Mouse (Mus musculus) liver, embryonic 15.5 days (tissue): ENCODE results near the gene Psd4. TPM values are rescaled to one million over a fixed set of nuclear protein-coding genes. Genes with fewer than 3 reads are reported as not detected.

Experiments used
- ATAC-seq: fragments of 200-750 bp; cut with Nextera tagmentation; 2 replicates; pipeline ENCODE4 v1.8.0; 2017; ENCODE audit warnings: moderate number of reproducible peaks, mild to moderate bottlenecking, moderate library complexity; ENCODE audit not compliant: insufficient read depth
- H3K27ac ChIP-seq: fragments of 300-500 bp; sonication (generic); replicated peaks from 2 replicates; pipeline ENCODE4 v1.5.1; 2015; ENCODE audit warnings: mild to moderate bottlenecking, inconsistent platforms
- H3K27me3 ChIP-seq: fragments of 300-500 bp; sonication (generic); 2 replicates; pipeline ENCODE4 v1.6.1; 2015; ENCODE audit warnings: mild to moderate bottlenecking, inconsistent platforms
- H3K36me3 ChIP-seq: fragments of 300-500 bp; sonication (generic); replicated peaks from 2 replicates; pipeline ENCODE4 v1.6.1; 2015; ENCODE audit warnings: moderate library complexity, mild to moderate bottlenecking, inconsistent platforms
- H3K4me1 ChIP-seq: fragments of 300-500 bp; sonication (generic); replicated peaks from 2 replicates; pipeline ENCODE4 v1.6.1; 2015; ENCODE audit warnings: inconsistent platforms
- H3K4me2 ChIP-seq: fragments of 300-500 bp; sonication (generic); 2 replicates; pipeline ENCODE4 v1.6.1; 2015; ENCODE audit warnings: moderate library complexity, mild to moderate bottlenecking, inconsistent platforms
- H3K4me3 ChIP-seq: fragments of 300-500 bp; sonication (generic); replicated peaks from 2 replicates; pipeline ENCODE4 v1.5.1; 2015; ENCODE audit warnings: mild to moderate bottlenecking, inconsistent platforms
- H3K9ac ChIP-seq: fragments of 300-500 bp; sonication (generic); 2 replicates; pipeline ENCODE4 v1.6.1; 2015; ENCODE audit warnings: moderate library complexity, mild to moderate bottlenecking, inconsistent platforms
- H3K9me3 ChIP-seq: fragments of 300-500 bp; sonication (generic); replicated peaks from 2 replicates; pipeline ENCODE4 v1.6.1; 2016; ENCODE audit warnings: inconsistent platforms
- WGBS: fragments of 180-500 bp; shearing (Covaris S2); methylation state at CpG from one replicate; pipeline ENCODE4 v1.1.7; 2015; ENCODE audit warnings: mixed read lengths; ENCODE audit not compliant: insufficient replicate concordance; 5-methylcytosine and 5-hydroxymethylcytosine counted together
- polyA plus RNA-seq: library from polyadenylated mRNA; unstranded; fragments of >200 nt; fragmentation: Nextera tagmentation; extraction: Ambion mirVana; gene quantifications from 2 replicates; pipeline ENCODE4 v1.2.1, GENCODE M21; 2015

Psd4 gene
- polyA plus RNA-seq, 1 experiment from 2014 or later = 8.1 TPM

DNA sequence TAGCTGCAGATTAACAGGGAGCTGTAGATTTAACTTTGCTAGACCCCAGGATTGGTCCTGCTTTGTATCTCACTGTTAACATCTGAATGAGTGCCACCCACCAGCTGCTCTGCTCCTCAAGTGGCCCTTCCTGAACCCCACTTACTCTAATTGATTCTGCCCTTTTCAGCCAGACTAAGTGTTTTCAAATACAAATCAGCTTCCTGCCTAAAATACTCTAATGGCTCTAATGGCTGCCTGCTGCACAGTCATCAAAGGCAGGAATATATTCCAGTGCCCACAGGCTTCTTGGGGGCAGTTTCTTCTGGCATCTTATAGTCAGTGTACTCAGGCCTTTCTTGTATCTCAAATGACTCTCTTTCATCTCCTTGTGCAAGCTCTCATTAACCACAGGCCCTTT, 74.5 kb downstream of the Psd4 start:
- ATAC-seq = no peak
- no peaks in the 10 kb centered on the region for H3K36me3 ChIP-seq
- H3K9me3 ChIP-seq = no peaks in the 10 kb centered on the region
- H3K4me1 ChIP-seq = no peaks in the 10 kb centered on the region
- no peak overlapping the region for H3K4me3 ChIP-seq
- no peaks in the 10 kb centered on the region for H3K27me3 ChIP-seq
- no peak overlapping the region for H3K9ac ChIP-seq
- H3K4me2 ChIP-seq = no peak overlapping the region
- no peak overlapping the region for H3K27ac ChIP-seq

DNA sequence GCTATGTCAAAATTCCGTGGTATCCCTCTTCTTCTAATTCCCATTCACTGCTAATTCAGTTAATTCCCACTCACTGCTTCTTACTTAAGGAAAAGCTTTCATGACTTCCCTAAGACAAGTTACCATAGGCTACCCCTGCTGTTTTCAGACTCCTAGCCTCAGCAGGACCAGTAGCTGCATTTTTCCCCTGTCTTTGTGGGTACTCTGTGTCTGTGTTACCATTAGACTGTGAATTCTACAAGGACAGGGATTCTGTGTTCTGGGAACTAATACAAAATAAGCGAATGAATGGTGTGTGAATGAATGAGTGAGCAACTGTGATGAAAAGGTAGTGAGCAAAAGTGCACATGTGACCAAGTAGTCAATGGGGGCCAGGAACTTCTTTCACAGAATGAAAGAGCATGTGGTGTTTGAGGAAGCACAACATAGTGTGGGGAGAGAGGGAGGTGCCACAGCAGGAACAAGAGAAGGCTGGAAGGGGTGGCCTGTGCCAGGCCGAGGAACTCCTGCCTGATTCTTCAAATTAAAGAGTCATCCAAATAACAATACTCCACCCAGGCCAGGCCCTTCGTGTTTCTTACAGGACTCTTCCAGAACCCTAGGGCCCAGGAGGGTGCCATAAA, 75.0 kb downstream of the Psd4 start:
- ATAC-seq = no peak
- no peak overlapping the region for H3K4me3 ChIP-seq
- no peaks in the 10 kb centered on the region for H3K36me3 ChIP-seq
- no peak overlapping the region for H3K4me2 ChIP-seq
- H3K4me1 ChIP-seq = no peaks in the 10 kb centered on the region
- no peaks in the 10 kb centered on the region for H3K27me3 ChIP-seq
- no peak overlapping the region for H3K9ac ChIP-seq
- no peaks in the 10 kb centered on the region for H3K9me3 ChIP-seq
- WGBS = 35% methylated on average over 4 of the region's 4 CpGs
- H3K27ac ChIP-seq = no peak overlapping the region

DNA sequence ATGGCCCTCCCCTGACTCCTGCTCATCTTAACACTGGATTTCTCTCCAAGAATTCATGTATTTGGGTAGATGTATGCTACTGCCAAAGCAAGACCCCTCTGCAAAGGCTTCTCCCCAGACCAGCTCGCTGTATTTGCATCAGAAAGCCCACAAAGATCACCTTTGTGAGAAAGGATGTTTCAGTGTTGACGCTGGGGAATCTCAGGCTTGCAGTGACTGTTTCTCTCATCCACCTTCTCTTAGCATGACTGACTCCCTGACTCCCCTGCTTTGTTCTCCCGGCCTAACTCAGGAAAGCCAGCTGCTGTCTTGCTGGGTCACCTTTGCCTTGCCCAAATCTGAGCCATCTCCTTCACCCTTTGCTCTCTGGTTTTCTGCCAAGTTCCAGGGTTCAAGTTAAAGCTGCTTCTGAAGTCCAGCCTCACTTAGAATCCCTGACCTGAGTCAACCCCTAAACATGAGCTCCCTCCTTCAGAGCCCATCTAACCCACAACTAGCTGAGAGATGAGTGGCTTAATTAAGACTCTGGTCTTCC, 75.9 kb downstream of the Psd4 start:
- ATAC-seq = no peak
- Histone ChIP-seq H3K4me3 (no peak overlapping the region), H3K4me2 (no peak overlapping the region), H3K36me3 (no peaks in the 10 kb centered on the region), H3K9me3 (no peaks in the 10 kb centered on the region), H3K9ac (no peak overlapping the region), H3K27me3 (no peaks in the 10 kb centered on the region), H3K4me1 (no peaks in the 10 kb centered on the region), H3K27ac (no peak overlapping the region)
- 34% methylated on average over 3 of the region's 3 CpGs for WGBS

DNA sequence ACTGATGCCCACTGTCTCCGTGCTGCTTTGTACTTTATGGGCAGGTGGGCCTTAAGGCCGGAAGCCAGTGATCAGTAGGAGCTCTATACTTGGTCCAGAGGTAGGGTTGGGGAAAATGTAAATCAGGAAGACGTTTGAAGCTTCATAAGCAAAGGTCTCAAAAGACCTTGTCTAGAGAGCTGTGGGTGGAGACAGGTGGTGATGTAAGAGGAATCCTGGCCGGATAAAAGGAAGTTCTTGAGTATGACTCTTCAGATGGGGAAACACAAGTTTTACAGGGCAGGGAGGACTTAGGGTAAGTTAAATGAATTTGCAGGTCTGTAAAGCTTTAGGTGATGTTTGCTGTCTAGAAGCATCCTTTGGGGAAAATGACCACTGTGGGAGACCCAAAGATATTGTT, 81.7 kb downstream of the Psd4 start:
- H3K4me2 ChIP-seq = no peak overlapping the region
- ATAC-seq = no peak
- no peak overlapping the region for H3K4me3 ChIP-seq
- no peaks in the 10 kb centered on the region for H3K36me3 ChIP-seq
- H3K4me1 ChIP-seq = no peaks in the 10 kb centered on the region
- H3K27ac ChIP-seq = no peak overlapping the region
- no peak overlapping the region for H3K9ac ChIP-seq
- no peaks in the 10 kb centered on the region for H3K9me3 ChIP-seq
- WGBS = 40% methylated on average over 4 of the region's 4 CpGs
- no peaks in the 10 kb centered on the region for H3K27me3 ChIP-seq

DNA sequence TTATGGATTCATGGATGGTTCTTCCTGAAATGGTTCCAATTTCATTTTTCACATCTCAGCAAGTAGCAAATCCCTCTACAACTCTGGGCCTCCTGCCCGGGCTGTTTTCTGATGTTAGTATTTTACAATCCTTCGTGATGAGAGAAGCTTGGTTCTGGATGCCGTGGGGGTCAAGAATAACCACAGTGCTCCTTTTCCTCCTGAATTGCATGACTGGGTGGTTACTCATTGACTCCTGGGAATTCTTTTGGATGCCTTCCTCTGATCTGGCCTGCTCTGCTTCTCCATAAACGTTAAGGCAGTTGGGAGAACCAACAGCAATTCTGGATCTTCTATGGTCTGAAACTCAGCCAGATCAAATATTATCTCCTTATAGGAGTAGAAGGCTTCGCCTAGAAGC, 85.8 kb downstream of the Psd4 start:
- Histone ChIP-seq H3K9me3 (no peaks in the 10 kb centered on the region), H3K27ac (no peak overlapping the region), H3K4me1 (no peaks in the 10 kb centered on the region), H3K4me3 (no peak overlapping the region), H3K9ac (no peak overlapping the region), H3K36me3 (no peaks in the 10 kb centered on the region), H3K27me3 (no peaks in the 10 kb centered on the region), H3K4me2 (no peak overlapping the region)
- ATAC-seq = no peak
- 56% methylated on average over 5 of the region's 5 CpGs for WGBS

DNA sequence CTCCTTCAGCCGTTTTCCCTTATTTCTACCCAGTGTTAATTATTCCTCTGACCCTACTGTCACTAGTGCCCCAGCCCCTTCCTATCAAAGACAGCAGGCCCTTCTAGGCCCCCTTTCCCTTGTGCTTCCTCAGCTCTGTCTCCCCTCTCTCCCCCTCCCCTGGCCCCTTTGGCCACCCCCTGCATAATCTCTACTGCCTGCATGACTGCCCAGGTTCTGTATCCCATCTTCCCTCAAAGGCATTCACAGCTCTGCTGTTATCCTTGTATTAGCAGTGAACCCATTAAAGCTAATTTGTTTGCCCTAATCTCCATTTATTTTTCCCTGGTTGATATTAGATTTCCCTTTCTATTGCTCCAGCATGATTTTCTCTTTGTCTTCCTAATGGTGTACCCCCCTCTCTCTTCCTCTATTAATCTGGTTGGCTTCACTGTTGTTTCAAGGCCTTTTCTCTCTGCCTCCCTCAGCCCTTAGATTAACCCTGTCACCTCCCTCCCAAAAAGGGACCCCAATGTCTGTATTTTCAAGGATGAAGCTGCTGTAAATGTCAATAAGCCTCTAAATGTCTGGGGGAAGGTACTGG, 87.1 kb downstream of the Psd4 start:
- no peaks in the 10 kb centered on the region for H3K4me1 ChIP-seq
- no peak overlapping the region for H3K4me2 ChIP-seq
- H3K27me3 ChIP-seq = no peaks in the 10 kb centered on the region
- H3K9ac ChIP-seq = no peak overlapping the region
- no peak overlapping the region for H3K4me3 ChIP-seq
- H3K9me3 ChIP-seq = no peaks in the 10 kb centered on the region
- no peak overlapping the region for H3K27ac ChIP-seq
- ATAC-seq = no peak
- no peaks in the 10 kb centered on the region for H3K36me3 ChIP-seq
- 60% methylated on average over 1 of the region's 1 CpGs for WGBS

DNA sequence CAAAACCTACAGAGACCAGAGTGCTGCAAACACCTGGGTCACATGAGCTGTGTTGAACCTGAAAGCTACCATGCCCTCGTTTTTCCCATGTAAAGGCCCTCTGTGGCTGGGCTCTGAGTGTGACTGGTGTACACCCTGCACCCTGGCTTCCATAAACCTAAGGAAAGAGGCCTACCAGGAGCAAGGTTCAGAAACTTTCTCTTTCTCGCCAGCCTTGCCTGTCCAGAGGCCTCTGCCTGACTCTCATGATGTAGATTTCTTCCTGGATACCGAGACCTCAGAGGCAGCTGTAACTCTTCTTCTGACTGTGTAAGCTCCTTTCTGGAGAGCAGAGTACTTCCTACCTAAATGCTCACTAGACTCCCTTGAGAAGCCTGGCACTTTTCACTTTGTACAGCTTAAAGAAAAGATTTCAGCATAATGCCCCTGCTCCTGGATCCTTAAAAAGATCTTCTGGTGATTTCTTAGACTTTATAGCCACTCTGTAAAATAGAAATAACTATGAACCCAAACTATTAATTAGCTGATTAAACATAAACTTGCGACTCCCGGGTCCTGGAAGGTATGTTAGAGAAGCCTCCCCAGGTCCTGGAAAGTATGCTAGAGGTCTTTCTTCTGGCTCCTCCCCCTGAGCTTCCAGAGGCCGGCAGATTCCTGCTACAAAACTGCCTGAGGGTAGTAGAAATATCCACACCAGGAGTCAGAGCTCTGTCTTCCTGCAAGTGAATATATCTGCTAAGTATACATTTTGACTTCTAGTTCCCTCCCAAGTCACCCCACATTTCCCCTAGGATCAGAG, 87.9 kb downstream of the Psd4 start:
- no peaks in the 10 kb centered on the region for H3K36me3 ChIP-seq
- 46% methylated on average over 6 of the region's 6 CpGs for WGBS
- no peaks in the 10 kb centered on the region for H3K27me3 ChIP-seq
- ATAC-seq = no peak
- H3K27ac ChIP-seq = no peak overlapping the region
- H3K4me3 ChIP-seq = no peak overlapping the region
- no peaks in the 10 kb centered on the region for H3K9me3 ChIP-seq
- H3K4me2 ChIP-seq = no peak overlapping the region
- no peak overlapping the region for H3K9ac ChIP-seq
- H3K4me1 ChIP-seq = 0 out of 2 replicates have a peak, but pooled peaks cover under 1% of the 10 kb centered on the region

DNA sequence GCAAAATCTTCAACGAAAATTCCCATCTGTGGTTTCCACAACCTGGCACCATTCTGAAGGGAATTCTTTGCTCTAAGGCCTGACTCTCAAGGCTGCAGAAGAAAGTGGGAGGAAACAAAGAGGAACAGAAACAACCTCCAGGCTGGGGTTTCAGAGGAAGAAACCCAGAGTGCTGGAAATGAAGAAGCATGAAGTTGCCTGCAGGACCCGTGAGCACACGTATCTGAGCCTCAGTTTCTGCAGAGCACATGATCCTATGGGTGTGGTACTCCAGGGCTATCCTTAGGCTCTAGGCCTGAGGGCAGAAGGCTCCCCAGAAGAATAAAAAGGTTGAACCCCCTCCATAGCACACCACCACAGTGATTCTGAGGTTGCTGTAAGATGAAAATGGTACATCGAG, 89.5 kb downstream of the Psd4 start:
- no peak overlapping the region for H3K4me3 ChIP-seq
- 59% methylated on average over 4 of the region's 4 CpGs for WGBS
- H3K9ac ChIP-seq = no peak overlapping the region
- H3K9me3 ChIP-seq = no peaks in the 10 kb centered on the region
- no peaks in the 10 kb centered on the region for H3K36me3 ChIP-seq
- ATAC-seq = no peak
- H3K27me3 ChIP-seq = no peaks in the 10 kb centered on the region
- no peak overlapping the region for H3K27ac ChIP-seq
- H3K4me2 ChIP-seq = no peak overlapping the region
- H3K4me1 ChIP-seq = 0 out of 2 replicates have a peak, but pooled peaks cover 4% of the 10 kb centered on the region

DNA sequence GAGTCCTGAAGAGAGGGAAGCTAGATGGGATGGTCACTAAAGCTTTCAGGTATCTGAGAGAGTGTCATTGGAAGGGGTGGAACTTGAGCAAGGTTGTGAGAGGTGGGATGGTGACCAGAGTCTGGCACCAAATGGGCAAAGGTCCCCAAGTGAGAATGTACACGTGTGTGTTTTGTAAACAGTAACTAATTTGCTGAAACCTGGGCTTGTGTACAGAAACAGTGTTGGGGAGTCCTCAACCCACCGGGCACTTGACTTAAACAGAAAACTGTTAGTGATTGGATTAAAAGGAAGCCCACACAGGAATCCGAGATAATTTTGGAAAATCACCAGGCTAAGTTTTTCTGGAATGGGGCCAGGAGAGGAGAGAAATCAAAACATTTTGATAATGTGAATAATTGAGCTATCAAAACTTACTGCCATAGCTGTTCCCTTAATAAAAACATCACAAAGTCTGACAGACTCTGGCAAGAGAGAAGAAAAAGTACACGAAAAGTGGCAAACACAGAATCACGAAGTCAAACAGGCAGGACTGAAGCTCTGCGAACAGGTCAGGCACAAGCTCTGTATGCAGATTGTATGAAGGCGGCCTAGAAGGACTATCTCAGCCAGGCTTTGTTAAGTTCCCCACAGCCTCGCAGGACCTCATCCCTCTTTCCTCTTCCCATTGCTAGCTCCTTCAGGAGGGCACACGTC, 92.9 kb downstream of the Psd4 start:
- 20% methylated on average over 9 of the region's 9 CpGs for WGBS
- no peak overlapping the region for H3K27ac ChIP-seq
- no peak for ATAC-seq
- no peaks in the 10 kb centered on the region for H3K9me3 ChIP-seq
- no peaks in the 10 kb centered on the region for H3K36me3 ChIP-seq
- H3K9ac ChIP-seq = no peak overlapping the region
- H3K4me2 ChIP-seq = no peak overlapping the region
- H3K4me3 ChIP-seq = no peak overlapping the region
- no peaks in the 10 kb centered on the region for H3K27me3 ChIP-seq
- H3K4me1 ChIP-seq = 0 out of 2 replicates have a peak, but pooled peaks cover 4% of the 10 kb centered on the region

DNA sequence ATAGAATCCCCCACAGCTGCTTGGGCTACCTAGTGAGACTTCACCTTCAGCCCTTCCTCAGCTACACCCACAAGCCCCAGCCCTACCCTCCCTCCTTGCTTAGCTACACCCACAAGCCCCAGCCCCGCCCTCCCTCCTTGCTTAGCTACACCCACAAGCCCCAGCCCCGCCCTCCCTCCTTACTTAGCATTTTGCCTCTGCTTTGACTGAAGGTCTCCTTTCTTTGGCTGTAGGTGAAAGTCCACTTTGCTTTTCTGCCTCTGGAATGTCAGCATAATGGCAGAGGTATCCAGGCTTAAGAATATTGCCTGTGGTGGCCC, 93.4 kb downstream of the Psd4 start:
- ATAC-seq = 0 out of 2 replicates have a peak, but pooled peaks have one; percentile 40
- Histone ChIP-seq H3K4me2 (no peak overlapping the region), H3K27ac (no peak overlapping the region)

More for the DNA sequence above, 93.4 kb downstream of the Psd4 start:
- no peak overlapping the region for H3K4me3 ChIP-seq
- H3K9ac ChIP-seq = no peak overlapping the region
- H3K36me3 ChIP-seq = no peaks in the 10 kb centered on the region
- H3K27me3 ChIP-seq = no peaks in the 10 kb centered on the region
- H3K9me3 ChIP-seq = no peaks in the 10 kb centered on the region
- 0% methylated on average over 2 of the region's 2 CpGs for WGBS
- 0 out of 2 replicates have a peak, but pooled peaks cover 4% of the 10 kb centered on the region for H3K4me1 ChIP-seq
